Mouse (Mus musculus): ENCODE results near the gene Slc6a11.

DNA sequence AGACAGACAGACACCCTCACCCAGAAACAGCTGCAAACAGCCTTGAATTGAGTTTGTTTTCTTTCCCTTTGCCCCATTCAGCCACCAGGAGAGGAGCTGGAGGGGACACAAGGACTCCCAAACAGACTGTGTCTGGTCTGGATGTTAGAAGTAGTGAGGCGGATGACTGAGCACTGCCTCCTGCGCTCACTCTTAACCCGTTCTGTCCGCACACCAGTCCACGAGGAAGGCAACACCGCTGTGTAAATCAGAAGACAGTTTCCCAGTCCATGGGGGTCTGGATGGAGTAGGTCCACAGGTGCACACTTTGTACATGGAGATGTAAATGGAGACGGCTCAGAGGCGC is 43.0 kb downstream of the Slc6a11 start:
- TF ChIP-seq CTCF (IDR thresholded peaks at IDR 0.05; ENCODE audit: low read depth, low read length) (no peak), POLR2A (IDR thresholded peaks at IDR 0.05; ENCODE audit: extremely low read depth, insufficient read depth, low read length) (no peak)
